Mouse (Mus musculus) olfactory bulb, adult 2 months (tissue): ENCODE results near the gene Filip1.

Experiments used
- CTCF ChIP-seq: fragments of 200-500 bp; IDR thresholded peaks from 2 replicates; pipeline ENCODE4 v1.5.1; 2012; ENCODE audit warnings: low read depth, mild to moderate bottlenecking, low read length, moderate library complexity; ENCODE audit not compliant: insufficient read depth
- POLR2A ChIP-seq: fragments of 200-500 bp; IDR thresholded peaks from 2 replicates; pipeline ENCODE4 v1.6.1; 2012; ENCODE audit warnings: mild to moderate bottlenecking, low read depth, low read length, moderate library complexity; ENCODE audit not compliant: insufficient read depth

DNA sequence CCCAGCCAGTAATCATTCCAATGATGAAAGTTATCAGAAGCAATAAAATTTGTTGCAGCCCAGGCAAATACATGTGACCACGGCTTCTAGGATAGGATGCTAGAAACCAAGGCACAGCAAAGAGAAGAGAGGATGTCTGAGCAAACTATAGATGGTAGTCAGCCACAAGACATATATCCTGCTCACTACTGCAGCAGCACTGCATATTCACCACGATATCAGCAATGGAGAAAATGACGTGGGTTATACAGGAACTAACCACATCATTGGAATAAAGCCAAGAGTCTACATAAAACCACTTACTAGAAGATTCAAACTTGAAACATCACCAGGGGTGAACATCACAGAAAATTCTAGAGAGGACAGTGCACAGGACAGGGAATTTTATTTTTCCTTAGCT lies 113.8 kb downstream of the Filip1 start:
- no peak for TF ChIP-seq POLR2A
- TF ChIP-seq CTCF, result no peak
